Mouse (Mus musculus) left cerebral cortex, postnatal 14 days (tissue): Measurements from ENCODE around the gene Hddc3. TPM values are rescaled to one million over a fixed set of nuclear protein-coding genes. Genes with fewer than 3 reads are reported as not detected.

ENCODE experiments used
- DNase-seq, 2 experiments: peaks; one replicate each; pipeline ENCODE4 v3.0.0; 2021 to 2022; ENCODE audit warnings: low spot score in 2 of 2, mixed read lengths in 1 of 2
- intact Hi-C: fragments of 180-260 bp; cut with DNase I; formaldehyde crosslinking; loops from one replicate; pipeline ENCODE4 v1.15.1; 2025
- total RNA-seq, 2 experiments: library from RNA; stranded (reverse); gene quantifications; 2 replicates each; pipeline ENCODE4 v1.2.3; 2021

The Hddc3 gene
- total RNA-seq, 2 experiments from 2014 or later, result 42.0 to 53.2 TPM

DNA sequence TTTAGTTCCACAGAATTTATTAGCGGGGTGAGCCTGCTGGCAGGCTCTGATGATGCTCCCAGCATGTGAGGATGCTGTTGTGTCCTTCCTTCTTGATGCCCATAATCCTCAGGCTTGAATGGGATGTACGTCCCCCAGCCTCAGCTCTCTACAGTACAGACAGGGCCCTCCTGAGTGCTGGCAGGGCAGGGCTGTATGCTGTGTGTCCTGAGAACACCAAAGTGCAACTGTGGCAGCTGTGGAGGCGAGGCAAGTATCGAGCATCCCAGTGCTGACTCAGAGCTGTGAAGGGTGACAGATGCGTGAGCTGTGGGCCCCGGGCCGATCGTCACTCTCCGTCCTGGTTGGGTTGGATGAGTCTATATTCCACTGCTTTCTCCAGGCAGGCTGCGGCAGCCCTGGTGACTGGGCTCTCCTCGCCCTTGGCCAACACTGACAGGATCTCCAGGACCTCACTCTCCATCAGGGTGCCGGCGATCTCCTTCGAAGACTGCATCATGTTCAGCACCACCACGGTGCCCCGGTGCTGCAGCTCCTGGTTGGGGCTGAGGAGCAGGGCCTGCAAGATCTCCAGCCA, 17.5 kb upstream of the Hddc3 start:
- DNase-seq, result no peak
- intact Hi-C loops, result no loop called here

DNA sequence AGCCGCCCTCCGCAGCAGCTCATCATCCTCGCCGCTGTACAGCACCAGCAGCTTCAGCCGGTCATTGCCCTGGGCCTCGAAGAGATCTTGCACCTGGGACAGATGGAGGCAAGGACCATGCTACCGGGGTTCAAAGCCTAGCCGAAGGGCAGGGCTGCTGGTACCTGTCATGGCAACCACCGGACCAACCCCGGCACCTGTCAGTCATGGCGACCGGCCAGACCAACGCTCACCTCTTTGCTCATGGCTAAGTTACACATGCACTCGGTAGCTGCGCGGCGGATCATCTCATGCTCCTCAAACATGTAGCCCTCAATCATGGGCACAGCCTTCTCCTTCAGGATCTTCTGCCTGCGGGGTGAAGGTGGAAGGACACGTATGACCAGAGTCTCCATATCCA, 16.8 kb upstream of the Hddc3 start:
- intact Hi-C loops, result no loop called here
- no peak for DNase-seq

DNA sequence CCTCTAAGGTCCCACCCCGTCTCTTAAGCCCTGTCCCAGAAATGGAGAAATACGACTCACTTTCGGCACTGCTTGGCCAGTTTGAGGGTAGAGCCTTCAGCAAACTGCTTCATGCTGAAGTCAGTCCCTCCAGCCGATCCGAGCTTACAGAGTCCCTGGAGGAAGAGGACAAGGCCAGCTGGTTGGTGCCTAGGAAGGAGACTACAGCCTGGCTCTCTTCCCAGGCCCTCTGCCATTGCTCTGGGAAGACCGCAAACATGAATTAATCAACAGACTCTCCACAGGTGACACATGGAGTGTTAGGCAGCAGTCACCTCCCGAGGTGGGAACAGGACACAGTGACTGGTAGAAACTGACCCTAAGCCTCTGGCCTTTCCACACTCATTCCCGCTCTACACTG, 12.6 kb upstream of the Hddc3 start:
- DNase-seq, result no peak
- intact Hi-C loops, result no loop called here

DNA sequence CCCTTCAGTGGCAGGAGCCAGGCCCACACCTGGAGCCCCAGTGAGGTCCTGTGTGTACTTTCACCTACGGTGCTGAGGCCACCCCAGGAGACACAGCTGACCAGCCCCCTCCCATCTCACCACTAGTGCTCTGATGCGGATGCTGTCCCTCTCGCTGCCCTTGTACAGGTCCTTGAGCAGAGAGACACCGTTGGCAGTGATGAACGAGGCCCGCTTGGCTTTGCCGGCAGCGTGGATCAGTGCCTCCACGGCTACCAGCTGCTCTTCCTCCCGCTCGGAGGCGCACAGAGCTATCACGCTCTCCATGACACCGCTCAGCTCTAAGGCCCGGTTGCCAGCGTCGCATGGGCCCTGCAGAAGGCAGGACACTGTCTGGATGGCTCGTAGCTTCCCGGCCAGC, 11.5 kb upstream of the Hddc3 start:
- DNase-seq, result no peak
- intact Hi-C loops, result no loop called here

DNA sequence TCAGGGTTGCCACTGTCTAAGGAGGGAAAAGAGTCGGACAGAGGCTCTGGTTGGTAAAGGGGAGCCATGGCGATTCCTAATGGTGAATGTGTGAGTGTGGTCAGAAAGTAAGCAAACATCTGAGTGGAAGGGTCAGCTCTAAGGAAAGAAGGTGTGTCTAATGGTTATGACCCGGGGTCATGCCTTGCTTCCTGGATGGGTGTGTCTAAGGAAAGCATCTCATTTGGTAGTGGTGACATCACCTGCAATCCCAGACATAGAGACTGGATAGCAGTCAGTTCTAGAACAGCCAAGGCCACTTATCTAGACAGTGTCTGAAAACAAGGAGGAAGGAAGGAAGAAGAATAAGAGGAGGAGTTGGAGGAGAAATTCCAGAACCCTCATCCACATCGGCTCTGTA, 8.1 kb upstream of the Hddc3 start:
- intact Hi-C loops, result loop anchor here (5.0 kb wide), 1 partner anchor 38 kb away; no protein-coding TSS in a partner anchor
- no peak for DNase-seq

DNA sequence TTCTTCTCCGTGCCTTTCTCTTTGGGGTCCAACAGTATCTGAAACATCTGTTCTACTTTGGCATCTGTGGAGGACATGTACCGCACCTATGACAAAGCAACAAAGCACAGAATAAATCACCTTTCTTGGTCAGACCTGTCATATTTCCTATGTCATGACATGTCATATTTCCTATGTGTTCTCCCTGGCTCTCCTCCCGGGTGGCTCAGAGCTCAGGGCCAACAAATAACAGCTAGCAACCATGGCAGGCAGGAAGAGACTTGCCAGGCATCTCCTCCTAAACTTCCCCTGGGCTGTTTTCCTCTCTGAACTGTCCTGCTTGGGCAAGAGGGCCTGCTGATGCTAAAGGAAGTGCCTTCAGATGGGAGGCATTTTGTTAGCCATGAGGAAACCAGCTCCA, 6.0 kb upstream of the Hddc3 start:
- intact Hi-C loops, result loop anchor here (5.0 kb wide), 1 partner anchor 40 kb away; no protein-coding TSS in a partner anchor
- no peak for DNase-seq

DNA sequence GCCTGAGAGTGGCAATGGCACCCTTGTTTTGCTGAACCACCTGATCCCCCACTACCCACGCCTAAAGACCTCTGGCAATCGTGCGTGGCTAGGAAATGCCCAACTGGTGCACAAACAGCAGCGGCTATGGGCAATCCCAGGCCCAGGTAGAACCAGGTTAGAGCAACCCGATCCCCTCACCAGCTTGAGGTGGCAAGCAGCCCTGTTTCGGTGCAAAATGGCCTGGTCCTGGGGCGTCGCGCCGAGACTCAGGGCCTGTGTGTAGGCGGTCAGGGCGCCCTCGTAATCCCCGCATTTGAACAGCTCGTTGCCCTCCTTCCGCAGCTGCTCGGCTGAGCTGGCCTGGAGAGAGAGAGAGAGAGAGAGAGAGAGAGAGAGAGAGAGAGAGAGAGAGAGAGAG, 3.5 kb upstream of the Hddc3 start:
- DNase-seq, result no peak

DNA sequence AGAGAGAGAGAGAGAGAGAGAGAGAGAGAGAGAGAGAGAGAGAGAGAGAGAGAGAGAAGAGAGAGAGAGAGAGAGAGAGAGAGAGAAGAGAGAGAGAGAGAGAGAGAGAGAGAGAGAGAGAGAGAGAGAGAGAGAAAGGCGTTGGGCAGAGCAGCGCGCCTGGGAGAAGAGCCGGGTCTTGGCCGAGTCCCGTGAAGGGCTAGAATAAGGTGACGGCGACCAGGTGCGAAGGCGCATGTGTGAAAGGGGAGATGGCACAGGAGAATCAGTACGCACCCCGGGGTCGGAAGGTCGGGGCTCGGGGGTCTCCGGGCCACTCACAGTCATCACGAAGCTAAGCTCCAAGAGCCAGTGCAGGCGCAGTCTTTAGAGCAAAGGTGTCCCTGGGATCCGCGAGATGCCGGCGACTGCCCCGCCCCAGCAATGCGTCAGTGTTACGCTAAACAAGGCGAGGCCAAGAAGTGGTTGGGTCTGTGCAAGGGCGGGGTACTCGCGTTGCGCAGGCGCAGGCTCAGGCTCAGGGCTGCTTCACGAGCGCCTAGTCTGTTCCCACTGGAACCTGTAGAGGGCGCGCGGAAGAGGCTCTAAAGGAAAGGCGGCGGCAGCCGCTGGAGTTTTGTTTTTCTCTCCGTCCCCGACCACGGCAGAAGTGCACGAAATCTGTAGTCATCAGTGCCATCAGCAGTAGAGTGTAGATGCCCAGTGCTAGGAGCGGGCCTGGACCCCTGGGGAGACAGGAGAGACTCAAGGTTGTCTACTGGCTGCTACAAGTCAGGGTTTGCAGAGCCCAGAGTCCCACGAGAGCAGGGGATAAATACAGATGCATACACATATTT, 2.9 kb upstream of the Hddc3 start:
- intact Hi-C loops, result loop anchor here (2.0 to 5.0 kb wide), 2 partner anchors 31 to 43 kb away; partner anchors contain the start of gene Man2a2
- peak; percentile 98 to 99 for DNase-seq

More for the DNA sequence above, 3.5 kb upstream of the Hddc3 start:
- intact Hi-C loops, result loop anchor here (5.0 kb wide), 1 partner anchor 42 kb away; no protein-coding TSS in a partner anchor

DNA sequence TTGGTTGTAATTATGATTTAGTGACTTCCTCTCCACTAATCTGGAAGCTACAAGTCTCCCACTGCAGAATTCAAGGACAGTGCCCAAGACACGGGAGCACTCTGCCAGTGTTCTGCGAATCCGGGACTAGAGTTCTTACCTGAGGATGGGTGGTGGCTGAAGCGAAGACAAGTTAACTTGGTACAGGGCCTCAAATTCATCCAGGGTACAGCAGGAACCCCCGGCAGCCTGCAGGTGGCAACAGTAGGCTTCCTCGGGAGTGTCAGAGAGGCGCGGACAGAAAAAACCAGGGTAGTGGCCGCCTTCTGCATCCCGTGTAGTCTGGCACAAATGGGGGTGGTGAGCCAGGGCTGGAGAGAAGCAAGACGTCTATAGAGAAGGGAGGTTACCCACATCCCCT, 2.1 kb upstream of the Hddc3 start, which contains the start of gene Unc45a:
Gene Unc45a, minus strand, starts transcription at position 213 of the 400 bp plus-strand sequence.
- DNase-seq, result peak; percentile 66 to 68
- intact Hi-C loops, result loop anchor here (2.0 kb wide), 1 partner anchor 30 kb away; the partner anchor contains the start of gene Man2a2

DNA sequence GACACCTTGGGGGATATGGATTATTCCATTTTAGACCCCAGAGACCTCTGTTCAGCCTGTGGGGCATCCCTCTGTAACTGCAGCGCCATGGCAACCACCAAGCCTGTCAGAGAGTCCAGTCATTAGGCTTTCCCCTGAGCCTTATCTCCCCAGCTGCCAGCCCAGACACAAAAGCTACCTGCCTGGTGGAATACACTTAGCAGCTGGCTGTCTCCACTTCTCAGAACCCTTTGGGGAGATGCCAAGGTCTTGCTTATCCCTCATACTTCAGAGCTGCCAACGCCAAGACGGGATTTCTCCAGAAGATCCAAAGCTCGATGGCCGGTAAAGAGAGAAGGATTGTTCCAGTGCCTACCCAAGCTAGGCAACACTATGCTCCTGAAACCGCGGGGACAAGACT, 1.1 kb upstream of the Hddc3 start:
- intact Hi-C loops, result loop anchor here (2.0 kb wide), 1 partner anchor 29 kb away; the partner anchor contains the start of gene Man2a2

DNA sequence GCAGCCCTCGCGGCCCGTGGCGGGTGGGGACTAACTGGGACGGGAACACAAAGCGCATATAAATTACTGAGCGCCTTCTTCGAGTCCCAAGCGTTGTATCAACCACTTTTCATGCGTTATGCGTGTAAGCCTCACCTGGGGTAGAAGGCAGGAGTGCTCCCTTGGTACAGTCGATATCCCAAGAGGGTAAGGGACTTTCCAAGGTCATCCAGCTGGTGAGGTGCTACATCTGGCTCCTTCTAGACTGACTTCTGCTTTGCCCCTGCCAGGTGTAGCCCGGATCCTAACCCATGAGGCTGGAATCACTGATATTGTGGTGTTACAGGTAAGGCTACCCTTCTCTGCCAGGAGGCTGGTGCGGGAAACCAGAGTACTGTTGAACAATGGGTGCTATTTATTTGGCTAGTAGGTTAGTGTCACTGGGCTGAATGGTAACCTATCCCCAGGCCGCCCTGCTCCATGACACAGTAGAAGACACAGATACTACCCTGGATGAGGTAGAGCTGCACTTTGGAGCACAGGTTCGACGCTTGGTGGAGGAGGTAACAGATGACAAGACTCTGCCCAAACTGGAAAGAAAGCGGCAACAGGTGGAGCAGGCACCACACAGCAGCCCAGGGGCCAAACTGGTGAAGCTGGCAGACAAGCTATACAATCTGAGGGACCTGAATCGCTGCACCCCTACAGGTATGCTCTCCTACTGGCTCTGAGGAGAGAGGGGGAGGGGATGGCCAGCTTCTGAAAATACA, 540 bp downstream of the Hddc3 start:
- no peak for DNase-seq
- intact Hi-C loops, result no loop called here

More for the DNA sequence above, 1.1 kb upstream of the Hddc3 start:
- DNase-seq, result no peak

DNA sequence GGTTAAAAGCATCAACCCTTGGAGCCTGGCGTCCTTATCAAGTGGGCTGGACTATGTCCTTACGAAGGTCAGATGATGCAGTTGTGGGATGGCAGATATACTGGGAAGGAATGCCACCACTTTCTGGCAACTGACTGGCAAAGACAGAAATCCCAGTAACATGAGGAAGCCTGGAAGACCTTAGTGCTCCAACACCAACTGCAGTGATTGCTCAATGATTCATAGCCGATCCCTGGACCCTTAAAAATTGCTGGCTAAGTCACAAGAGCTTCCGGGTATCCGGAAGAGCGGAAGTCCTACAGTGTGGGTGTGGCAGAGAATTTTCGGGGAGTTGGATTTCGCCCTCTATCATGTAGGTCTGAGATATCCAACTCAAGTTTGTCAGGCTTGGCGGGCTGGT, 3.3 kb downstream of the Hddc3 start:
- intact Hi-C loops, result no loop called here
- no peak for DNase-seq

DNA sequence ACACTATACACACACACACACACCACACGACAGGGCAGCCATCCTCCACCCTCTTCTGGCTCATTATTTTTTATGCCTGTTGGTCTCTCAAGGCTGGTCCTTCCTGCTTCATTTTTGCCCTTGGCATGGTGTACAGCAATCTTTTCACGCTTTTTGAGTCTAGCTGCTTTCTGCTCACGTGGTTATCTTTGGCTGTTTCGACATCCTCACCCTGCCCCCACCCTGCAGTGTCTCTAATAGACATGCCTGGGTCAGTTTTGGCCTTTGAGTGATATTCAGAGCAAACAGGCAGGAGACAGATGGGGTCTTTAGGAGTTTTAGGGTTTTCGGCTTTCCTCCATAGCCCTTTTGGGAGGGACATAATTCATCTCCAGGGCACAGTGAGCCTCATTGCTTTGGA, 3.9 kb downstream of the Hddc3 start:
- intact Hi-C loops, result no loop called here
- no peak for DNase-seq

DNA sequence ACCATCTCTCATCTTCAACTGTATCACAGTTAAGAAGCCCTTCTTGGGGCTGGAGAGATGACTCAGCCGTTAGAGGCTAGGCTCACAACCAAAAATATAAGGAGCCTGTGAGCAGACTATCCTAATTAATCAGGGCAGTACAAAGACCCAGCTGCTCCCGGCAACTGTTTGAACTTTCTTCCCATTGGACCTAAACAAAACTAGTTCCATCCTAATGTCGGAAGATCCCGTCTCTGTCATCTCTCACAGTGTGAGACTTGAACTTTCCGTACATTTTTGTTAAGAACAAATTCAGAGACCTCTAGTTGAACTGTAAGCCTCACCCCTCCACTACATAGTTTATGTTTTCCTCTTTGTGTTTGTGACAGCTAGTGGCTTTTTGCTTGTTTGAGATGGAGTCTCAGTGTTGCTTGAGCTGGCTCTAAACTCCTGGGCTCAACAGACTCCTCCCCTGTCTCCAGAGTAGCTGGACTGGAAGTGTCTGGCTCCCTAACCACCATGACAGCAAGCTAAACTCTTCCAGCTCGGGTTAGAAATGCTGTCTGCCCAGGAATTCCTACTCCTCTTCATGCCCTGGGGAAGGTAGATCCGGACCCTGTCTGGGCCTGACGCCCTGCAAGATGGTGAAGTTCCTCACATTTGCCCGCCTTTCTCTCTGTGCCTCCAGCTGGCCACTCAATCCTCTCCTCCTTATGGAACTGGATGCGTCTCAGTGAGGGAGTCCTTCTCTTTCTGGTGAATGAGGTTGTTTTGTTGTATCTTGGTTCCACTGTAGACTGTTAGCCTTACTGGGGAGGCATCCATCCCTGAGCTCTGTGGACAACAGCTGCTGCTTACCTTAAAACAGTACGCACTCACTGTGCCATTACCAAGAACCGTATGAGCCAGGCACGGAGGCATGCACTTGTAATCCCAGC, 5.0 kb downstream of the Hddc3 start:
- intact Hi-C loops, result no loop called here
- DNase-seq, result no peak

DNA sequence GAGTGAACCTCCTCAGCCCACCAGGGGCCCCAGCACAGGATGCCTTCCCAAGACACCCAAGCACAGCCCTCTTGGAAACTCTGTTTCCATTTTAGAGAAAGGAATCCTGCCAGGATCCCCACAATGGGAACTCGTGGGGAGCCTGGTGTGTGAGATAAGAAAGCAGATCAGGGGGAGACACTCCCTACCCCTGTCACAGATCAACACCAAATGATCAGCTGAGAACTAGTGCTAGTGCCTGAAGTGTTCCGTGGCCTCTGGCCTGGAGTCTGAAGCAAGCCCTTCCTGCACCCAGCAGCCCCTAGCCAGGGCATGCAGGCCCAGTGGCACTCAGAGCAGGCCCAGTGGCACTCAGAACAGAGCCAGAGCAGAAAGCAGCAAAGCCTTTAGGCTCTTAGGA, 7.9 kb downstream of the Hddc3 start:
- no peak for DNase-seq
- intact Hi-C loops, result no loop called here

DNA sequence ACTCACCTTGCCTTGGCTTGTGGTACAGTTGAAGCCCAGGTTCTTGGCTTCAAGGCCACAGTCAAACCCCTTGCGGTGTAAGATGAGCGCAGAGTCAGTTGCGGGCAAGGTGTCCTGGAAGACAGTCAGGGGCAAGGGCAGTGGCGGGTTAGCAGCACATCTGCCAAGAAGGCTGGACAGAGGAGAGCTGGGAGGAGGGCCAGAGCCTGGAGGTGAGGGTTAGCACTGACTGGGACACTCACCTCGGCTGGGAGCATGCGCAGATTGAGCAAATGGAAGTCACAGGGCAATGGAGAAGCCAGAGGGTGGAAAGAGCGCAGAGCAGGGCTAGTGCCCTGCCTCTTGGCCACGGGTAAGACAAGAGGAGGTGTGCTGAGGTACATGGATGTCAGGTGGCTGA, 10.0 kb downstream of the Hddc3 start:
- intact Hi-C loops, result no loop called here
- no peak for DNase-seq

DNA sequence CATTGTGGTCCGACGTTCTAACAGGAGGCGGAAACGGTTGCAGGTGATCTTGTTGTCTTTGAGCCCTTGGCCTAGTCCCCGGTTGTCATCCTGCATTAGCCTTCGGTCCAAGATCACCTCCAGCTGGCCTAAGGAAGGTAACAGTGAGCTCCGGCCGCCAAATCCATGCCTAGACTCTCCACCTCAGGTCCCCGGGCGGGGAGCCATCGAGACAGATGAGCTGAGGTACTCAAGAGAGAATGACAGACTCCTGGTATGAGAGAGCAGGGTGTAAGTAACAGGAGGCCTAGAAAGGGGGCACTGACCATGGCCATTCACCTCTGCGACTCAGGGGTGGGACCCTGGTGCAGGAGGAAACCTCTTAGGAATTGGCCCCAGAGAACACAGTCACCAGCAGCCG, 13.4 kb downstream of the Hddc3 start:
- DNase-seq, result no peak
- intact Hi-C loops, result no loop called here

DNA sequence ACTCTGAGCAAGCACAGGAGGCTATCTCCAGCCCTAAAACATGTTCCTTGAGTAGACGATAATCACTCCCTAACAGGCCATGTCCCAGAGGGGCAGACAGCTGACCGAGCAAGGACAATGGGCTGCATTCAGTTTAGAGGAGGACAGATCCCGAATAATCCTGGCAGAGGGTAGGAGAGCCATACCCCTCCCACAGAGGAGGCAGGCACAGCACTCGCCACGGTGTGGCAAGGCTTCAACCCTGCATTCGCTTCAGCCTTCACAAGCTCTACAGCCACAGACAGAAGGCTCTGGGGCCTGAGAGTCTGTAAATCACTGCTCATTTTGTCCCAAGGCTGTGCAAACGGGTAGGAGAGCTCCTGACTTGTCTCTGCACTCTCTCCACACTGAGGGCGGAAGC, 14.3 kb downstream of the Hddc3 start:
- DNase-seq, result peak in 1 of 2 experiments; percentile 53
- intact Hi-C loops, result no loop called here

DNA sequence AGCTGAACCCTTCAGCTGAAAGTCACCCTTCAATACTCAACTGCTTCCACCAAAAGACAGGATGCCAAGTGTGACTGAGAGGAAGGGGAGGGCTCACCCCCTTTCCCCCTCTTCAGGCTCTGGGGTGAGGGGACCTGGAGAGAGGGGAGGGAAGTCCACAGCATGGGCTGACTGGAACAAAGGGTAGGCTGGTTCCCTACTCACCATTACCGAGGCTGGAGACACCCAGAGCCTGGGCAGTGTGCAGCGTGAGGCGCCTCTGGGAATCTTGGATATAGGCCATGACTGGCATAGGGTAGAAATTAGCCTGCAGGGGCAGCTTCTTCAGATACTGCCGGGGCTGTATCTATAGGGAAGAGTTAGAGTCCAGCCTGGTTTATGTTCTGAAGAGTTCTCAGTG, 15.1 kb downstream of the Hddc3 start:
- intact Hi-C loops, result no loop called here
- DNase-seq, result no peak
